Mouse (Mus musculus): ENCODE results near the gene Spata31d1b. TPM values are rescaled to one million over a fixed set of nuclear protein-coding genes. Genes with fewer than 3 reads are reported as not detected.
A peak's percentile ranks its signal among the peaks of the same experiment; 100 is the strongest.
"Not testable (repeated sequence)": the region's sequence is repeated elsewhere in the genome, so short reads cannot be mapped to it uniquely, and the experiment has no call there.

The Spata31d1b gene
- polyA plus RNA-seq, 1 experiment from 2014 or later, result not detected

GRCm38 (mm10) chr13:59690576-59690975 lies 21.5 kb upstream of the Spata31d1b start:
- Histone ChIP-seq H3K27ac (ENCODE audit: low read depth, low read length) (no peak overlapping the region), H3K4me3 (ENCODE audit: low read depth, low read length) (no peak overlapping the region), H3K9ac (ENCODE audit: low read depth, low read length) (no peak overlapping the region), H3K9me3 (ENCODE audit: control insufficient read depth) (no peaks in the 10 kb centered on the region), H3K4me2 (replicated peaks; ENCODE audit: low read depth) (no peak overlapping the region), H3K4me1 (replicated peaks; ENCODE audit: control insufficient read depth, insufficient read depth, low read length) (no peaks in the 10 kb centered on the region), H3K36me3 (ENCODE audit: control insufficient read depth, insufficient read depth) (no peaks in the 10 kb centered on the region), H3K27me3 (replicated peaks; ENCODE audit: control insufficient read depth, insufficient read depth, low read length) (no peaks in the 10 kb centered on the region)
- 85% methylated on average over 7 of the region's 7 CpGs for WGBS
- no peak for ATAC-seq
- TF ChIP-seq CTCF (IDR thresholded peaks at IDR 0.05; ENCODE audit: low read depth), result peak; percentile 18

- no peak overlapping the region for H3K27ac ChIP-seq (ENCODE audit: low read depth, low read length)
- H3K36me3 ChIP-seq (ENCODE audit: control insufficient read depth, insufficient read depth), result no peaks in the 10 kb centered on the region
- no peak overlapping the region for H3K9ac ChIP-seq (ENCODE audit: low read depth, low read length)
- H3K27me3 ChIP-seq (replicated peaks; ENCODE audit: control insufficient read depth, insufficient read depth, low read length), result no peaks in the 10 kb centered on the region
- no peak for TF ChIP-seq CTCF (IDR thresholded peaks at IDR 0.05; ENCODE audit: low read depth)
- no peak overlapping the region for H3K4me2 ChIP-seq (replicated peaks; ENCODE audit: low read depth)
- ATAC-seq, result no peak
- H3K4me1 ChIP-seq (replicated peaks; ENCODE audit: control insufficient read depth, insufficient read depth, low read length), result no peaks in the 10 kb centered on the region
- WGBS, result 73% methylated on average over 10 of the region's 10 CpGs
- no peaks in the 10 kb centered on the region for H3K9me3 ChIP-seq (ENCODE audit: control insufficient read depth)
- H3K4me3 ChIP-seq (ENCODE audit: low read depth, low read length), result no peak overlapping the region
Measured at GRCm38 (mm10) chr13:59691478-59691877, 20.6 kb upstream of the Spata31d1b start.

GRCm38 (mm10) chr13:59694008-59694407 lies 18.1 kb upstream of the Spata31d1b start, which contains the start of gene 4921517D22Rik:
Gene 4921517D22Rik (minus strand): TSS chr13:59694108.
- H3K4me1 ChIP-seq (replicated peaks; ENCODE audit: control insufficient read depth, insufficient read depth, low read length), result no peaks in the 10 kb centered on the region
- no peak within 1 kb of the TSS for H3K9ac ChIP-seq (ENCODE audit: low read depth, low read length)
- no peak for TF ChIP-seq CTCF (IDR thresholded peaks at IDR 0.05; ENCODE audit: low read depth)
- 82% methylated on average over 3 of the region's 3 CpGs for WGBS
- no peak for ATAC-seq
- no peak within 1 kb of the TSS for H3K4me2 ChIP-seq (replicated peaks; ENCODE audit: low read depth)
- no peak within 1 kb of the TSS for H3K4me3 ChIP-seq (ENCODE audit: low read depth, low read length)
- H3K36me3 ChIP-seq (ENCODE audit: control insufficient read depth, insufficient read depth), result no peaks in the 10 kb centered on the region
- H3K9me3 ChIP-seq (ENCODE audit: control insufficient read depth), result no peaks in the 10 kb centered on the region
- no peaks in the 10 kb centered on the region for H3K27me3 ChIP-seq (replicated peaks; ENCODE audit: control insufficient read depth, insufficient read depth, low read length)
- no peak within 1 kb of the TSS for H3K27ac ChIP-seq (ENCODE audit: low read depth, low read length)

- no peak for TF ChIP-seq CTCF (IDR thresholded peaks at IDR 0.05; ENCODE audit: low read depth)
- ATAC-seq, result no peak
- Histone ChIP-seq H3K27ac (ENCODE audit: low read depth, low read length) (no peak overlapping the region), H3K27me3 (replicated peaks; ENCODE audit: control insufficient read depth, insufficient read depth, low read length) (no peaks in the 10 kb centered on the region), H3K4me2 (replicated peaks; ENCODE audit: low read depth) (no peak overlapping the region), H3K36me3 (ENCODE audit: control insufficient read depth, insufficient read depth) (no peaks in the 10 kb centered on the region), H3K4me1 (replicated peaks; ENCODE audit: control insufficient read depth, insufficient read depth, low read length) (no peaks in the 10 kb centered on the region), H3K4me3 (ENCODE audit: low read depth, low read length) (no peak overlapping the region), H3K9me3 (ENCODE audit: control insufficient read depth) (no peaks in the 10 kb centered on the region), H3K9ac (ENCODE audit: low read depth, low read length) (no peak overlapping the region)
- WGBS, result 79% methylated on average over 7 of the region's 7 CpGs
Measured at GRCm38 (mm10) chr13:59695781-59696180, 16.3 kb upstream of the Spata31d1b start.

- 91% methylated on average over 8 of the region's 8 CpGs for WGBS
- TF ChIP-seq CTCF (IDR thresholded peaks at IDR 0.05; ENCODE audit: low read depth), result no peak
- Histone ChIP-seq H3K4me2 (replicated peaks; ENCODE audit: low read depth) (no peak overlapping the region), H3K27me3 (replicated peaks; ENCODE audit: control insufficient read depth, insufficient read depth, low read length) (no peaks in the 10 kb centered on the region), H3K4me3 (ENCODE audit: low read depth, low read length) (no peak overlapping the region), H3K9ac (ENCODE audit: low read depth, low read length) (no peak overlapping the region), H3K27ac (ENCODE audit: low read depth, low read length) (no peak overlapping the region), H3K36me3 (ENCODE audit: control insufficient read depth, insufficient read depth) (no peaks in the 10 kb centered on the region), H3K9me3 (ENCODE audit: control insufficient read depth) (no peaks in the 10 kb centered on the region), H3K4me1 (replicated peaks; ENCODE audit: control insufficient read depth, insufficient read depth, low read length) (no peaks in the 10 kb centered on the region)
- ATAC-seq, result no peak
Measured at GRCm38 (mm10) chr13:59699131-59699530, 13.0 kb upstream of the Spata31d1b start.

GRCm38 (mm10) chr13:59700137-59700536 lies 11.9 kb upstream of the Spata31d1b start:
- not testable (repeated sequence) for H3K4me2 ChIP-seq (replicated peaks; ENCODE audit: low read depth); H3K9ac ChIP-seq (ENCODE audit: low read depth, low read length); H3K4me1 ChIP-seq (replicated peaks; ENCODE audit: control insufficient read depth, insufficient read depth, low read length); H3K27ac ChIP-seq (ENCODE audit: low read depth, low read length); H3K4me3 ChIP-seq (ENCODE audit: low read depth, low read length); H3K27me3 ChIP-seq (replicated peaks; ENCODE audit: control insufficient read depth, insufficient read depth, low read length); H3K9me3 ChIP-seq (ENCODE audit: control insufficient read depth); H3K36me3 ChIP-seq (ENCODE audit: control insufficient read depth, insufficient read depth); ATAC-seq
- 39% methylated on average over 1 of the region's 1 CpGs for WGBS

GRCm38 (mm10) chr13:59703514-59703913 lies 8.6 kb upstream of the Spata31d1b start:
- H3K9ac ChIP-seq (ENCODE audit: low read depth, low read length), result no peak overlapping the region
- WGBS, result 83% methylated on average over 12 of the region's 12 CpGs

More at GRCm38 (mm10) chr13:59703514-59703913, 8.6 kb upstream of the Spata31d1b start:
- Histone ChIP-seq H3K4me1 (replicated peaks; ENCODE audit: control insufficient read depth, insufficient read depth, low read length) (no peaks in the 10 kb centered on the region), H3K9me3 (ENCODE audit: control insufficient read depth) (no peaks in the 10 kb centered on the region), H3K36me3 (ENCODE audit: control insufficient read depth, insufficient read depth) (no peaks in the 10 kb centered on the region), H3K4me3 (ENCODE audit: low read depth, low read length) (no peak overlapping the region), H3K27ac (ENCODE audit: low read depth, low read length) (no peak overlapping the region), H3K4me2 (replicated peaks; ENCODE audit: low read depth) (no peak overlapping the region), H3K27me3 (replicated peaks; ENCODE audit: control insufficient read depth, insufficient read depth, low read length) (no peaks in the 10 kb centered on the region)
- no peak for ATAC-seq
- TF ChIP-seq CTCF (IDR thresholded peaks at IDR 0.05; ENCODE audit: low read depth), result no peak
